Mouse (Mus musculus) testis, adult 2 months (tissue): ENCODE measurements around the gene Lcmt1.

ENCODE experiments used
- CTCF ChIP-seq: fragments of 200-500 bp; IDR thresholded peaks from 2 replicates; pipeline ENCODE4 v1.5.1; 2012; ENCODE audit warnings: low read depth, mild to moderate bottlenecking, inconsistent platforms, low read length, moderate library complexity; ENCODE audit not compliant: control insufficient read depth, insufficient read depth, insufficient replicate concordance
- POLR2A ChIP-seq: fragments of 200-500 bp; IDR thresholded peaks from 2 replicates; pipeline ENCODE4 v1.6.1; 2012; ENCODE audit warnings: low read depth, mild to moderate bottlenecking, inconsistent platforms, low read length, moderate library complexity; ENCODE audit not compliant: control insufficient read depth

DNA sequence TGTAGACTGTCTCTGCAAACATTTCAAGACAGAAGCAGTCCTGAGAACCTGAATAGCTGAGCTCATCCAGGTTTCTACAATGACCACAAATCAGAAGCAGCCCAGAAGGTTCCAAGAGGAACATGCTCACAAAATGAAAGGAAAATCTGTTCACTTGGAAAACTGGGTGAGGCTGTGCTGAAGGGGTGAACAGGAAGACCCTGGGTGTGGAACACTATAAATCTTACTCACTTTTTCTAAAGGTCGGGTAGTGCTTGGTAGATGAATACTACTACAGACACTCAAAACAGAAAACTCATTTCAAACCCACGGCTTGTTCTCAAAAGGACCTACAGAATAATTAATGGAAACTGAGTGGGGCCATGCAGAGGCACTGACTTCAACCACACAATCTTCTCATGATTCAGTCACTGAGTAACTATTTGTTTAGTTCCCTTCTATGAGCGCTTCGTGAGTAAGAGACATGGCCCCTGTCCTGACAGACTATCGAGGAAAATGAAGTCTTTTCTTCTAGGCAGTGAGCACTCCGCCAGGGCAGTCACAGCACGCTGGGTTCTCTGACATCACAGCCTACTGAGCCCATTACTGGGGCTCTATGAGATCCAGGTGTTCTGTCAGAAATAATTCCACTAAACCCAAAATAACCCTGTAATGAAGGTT is 22.8 kb upstream of the Lcmt1 start:
- no peak for TF ChIP-seq CTCF
- no peak for TF ChIP-seq POLR2A
